Mouse (Mus musculus): Measurements from ENCODE around the gene R3hdm1.
"Not testable (repeated sequence)": the region's sequence is repeated elsewhere in the genome, so short reads cannot be mapped to it uniquely, and the experiment has no call there.

R3hdm1 gene

DNA sequence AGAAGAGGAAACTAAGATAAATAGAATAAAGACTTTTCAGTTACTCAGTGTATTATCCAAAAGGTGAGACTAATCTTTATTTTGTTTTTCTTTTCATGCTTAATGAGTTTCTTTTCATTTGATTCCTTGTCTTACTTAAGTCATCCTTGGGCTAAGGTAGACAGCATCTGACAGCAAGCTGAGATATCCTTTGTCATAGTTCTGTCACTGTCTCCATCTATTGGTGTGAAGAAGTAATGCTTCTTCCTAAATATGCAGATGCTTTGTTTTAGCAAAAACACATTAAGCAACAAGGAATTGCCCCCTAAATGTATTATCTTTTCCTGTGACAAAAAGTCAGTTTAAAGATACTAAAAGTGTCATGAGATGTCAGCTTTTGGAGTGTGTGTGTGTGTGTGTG lies 37.9 kb downstream of the R3hdm1 start:
- DNase-seq: peak; percentile 27

DNA sequence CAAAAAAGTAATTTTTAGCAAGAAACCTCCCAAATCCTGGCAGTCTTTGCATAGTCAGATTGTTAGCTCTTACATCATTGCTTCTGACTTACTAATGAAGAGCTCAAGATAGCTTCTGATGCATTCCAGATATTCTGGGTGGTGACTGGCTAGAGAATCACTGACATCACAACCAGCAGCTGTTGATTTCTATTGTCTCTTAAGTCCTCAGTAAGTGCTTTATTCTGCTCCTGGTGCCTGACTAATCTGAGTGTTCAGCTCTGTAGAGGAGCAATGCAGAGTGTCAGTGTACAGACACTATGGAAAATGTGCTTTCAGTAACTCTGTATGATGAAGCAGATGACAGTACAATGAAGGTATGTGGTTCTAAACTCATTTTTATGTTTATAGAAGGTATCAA lies 38.6 kb downstream of the R3hdm1 start:
- no peak for DNase-seq

DNA sequence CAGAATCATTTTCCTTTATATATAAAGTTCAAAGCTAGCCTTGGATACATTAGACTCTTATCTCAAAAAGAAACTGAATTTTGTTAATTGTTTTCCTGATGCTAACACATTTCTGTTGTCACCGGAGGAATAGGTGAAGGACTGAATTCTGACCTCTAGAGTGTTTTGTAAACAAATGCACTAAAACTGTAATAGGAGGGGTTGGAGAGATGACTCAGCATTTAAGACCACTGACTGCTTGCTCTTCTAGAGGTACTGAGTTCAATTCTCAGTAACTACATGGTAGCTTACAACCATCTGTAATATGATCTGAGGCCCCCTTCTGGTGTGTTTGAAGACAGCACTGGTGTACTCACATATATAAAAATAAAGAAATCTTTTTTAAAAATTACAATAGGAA lies 63.9 kb downstream of the R3hdm1 start:
- DNase-seq: no peak

DNA sequence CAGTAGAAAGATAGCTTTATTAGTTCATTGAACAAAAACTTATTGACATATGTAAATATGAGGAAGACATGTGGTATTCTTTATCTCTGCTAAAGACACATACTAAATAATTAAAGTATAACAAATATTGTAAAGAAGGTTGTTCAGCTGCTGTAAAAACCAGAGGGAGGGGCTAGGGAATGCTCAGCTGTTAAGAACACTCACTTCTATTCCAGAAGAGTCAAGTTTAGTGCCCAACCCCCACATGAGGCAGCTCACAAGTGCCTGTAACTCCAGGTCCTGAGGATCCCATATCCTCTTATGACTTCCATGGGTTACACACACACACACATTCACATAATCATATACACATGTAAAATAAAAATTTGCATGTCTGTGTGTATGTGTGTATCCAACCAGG lies 67.0 kb downstream of the R3hdm1 start:
- DNase-seq: no peak

DNA sequence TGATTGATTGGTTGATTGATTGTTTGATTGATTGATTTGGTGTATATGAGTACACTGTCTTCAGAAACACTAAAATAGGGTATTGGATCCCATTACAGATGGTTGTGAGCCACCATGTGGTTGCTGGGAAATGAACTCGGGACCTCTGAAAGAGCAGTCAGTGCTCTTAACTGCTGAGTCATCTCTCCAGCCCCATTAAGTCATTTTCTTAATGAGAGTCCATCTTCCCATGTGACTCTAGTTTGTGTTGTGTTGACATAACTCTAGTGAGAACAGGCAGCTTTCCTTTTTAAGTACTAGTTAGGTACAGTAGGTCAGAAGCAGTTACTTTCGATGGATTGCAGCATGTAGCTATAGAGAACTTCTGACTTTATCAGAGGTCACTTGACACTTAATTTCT lies 88.3 kb downstream of the R3hdm1 start:
- DNase-seq: peak; percentile 7

DNA sequence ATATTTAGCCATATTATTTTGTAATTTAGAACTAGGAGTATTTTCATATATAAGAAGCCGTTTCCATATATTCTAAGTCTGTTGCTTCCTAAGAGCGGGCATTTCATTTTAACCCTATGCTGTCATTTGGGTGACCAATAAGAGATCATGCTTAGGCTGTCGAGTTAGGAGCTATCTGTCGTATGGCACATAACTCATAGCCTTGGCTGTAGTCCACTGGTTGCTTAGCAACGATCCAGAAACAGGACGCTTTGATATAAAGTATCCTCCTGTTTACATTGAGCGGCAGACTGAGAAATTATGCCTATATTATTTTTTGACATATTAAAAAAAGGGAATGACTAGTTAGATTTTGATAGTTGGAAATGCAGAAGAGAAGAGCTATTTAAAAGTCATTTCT lies 89.3 kb downstream of the R3hdm1 start:
- DNase-seq: no peak

DNA sequence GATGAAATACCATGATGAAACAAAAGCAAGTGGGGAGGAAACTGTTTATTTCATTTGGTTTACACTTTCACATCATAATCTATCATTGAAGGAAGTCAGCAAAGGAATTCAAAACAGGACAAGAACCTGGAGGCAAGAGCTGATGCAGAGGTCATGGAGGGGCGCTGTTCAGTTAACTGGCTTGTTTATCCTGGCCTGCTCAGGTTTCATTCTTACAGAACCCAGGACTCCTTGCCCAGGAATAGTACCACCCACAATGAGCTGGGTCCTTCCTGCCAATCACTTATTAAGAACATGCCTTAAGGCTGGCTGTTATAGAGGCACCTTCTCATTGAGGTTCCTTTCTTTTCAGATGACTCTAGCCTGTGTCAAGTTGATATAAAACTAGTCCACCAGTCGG lies 90.9 kb downstream of the R3hdm1 start:
- no peak for DNase-seq

DNA sequence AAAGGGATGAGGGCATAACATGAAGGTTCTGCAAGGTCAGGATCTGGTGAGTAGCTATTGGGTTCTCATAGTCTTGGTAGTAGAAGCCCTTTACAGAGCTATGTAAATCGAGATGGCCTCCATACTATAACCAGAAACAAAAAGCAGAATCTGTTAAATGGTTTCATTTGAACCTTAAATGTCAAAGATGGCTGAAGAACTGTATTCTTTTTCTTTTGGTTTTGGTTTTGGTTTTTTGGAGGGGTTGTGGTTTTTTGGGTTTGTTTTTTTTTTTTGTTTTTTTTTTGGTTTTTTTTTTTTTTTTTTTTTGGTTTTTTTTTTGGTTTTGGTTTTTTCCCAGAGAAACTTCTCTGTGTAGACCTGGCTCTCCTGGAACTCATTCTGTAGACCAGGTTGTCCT lies 94.3 kb downstream of the R3hdm1 start:
- no peak for DNase-seq

DNA sequence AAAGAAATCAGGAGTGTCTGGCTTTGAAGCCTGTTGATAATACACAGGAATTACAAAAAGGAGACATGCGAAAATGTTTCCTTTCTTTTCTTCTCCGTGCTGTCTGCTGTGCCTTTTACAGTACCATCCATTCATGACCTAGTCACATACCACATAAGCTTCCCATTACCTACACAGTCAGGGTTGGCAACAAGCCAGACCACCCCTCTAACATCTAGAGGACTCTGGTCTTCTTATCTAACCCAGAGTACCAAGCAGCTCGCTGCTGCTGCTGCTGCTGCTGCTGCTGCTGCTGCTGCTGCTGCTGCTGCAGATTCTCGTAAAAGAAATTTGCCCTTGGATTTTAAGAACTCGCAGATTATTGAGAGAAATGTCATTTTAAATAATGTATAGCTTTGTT lies 110.2 kb downstream of the R3hdm1 start:
- DNase-seq: no peak

DNA sequence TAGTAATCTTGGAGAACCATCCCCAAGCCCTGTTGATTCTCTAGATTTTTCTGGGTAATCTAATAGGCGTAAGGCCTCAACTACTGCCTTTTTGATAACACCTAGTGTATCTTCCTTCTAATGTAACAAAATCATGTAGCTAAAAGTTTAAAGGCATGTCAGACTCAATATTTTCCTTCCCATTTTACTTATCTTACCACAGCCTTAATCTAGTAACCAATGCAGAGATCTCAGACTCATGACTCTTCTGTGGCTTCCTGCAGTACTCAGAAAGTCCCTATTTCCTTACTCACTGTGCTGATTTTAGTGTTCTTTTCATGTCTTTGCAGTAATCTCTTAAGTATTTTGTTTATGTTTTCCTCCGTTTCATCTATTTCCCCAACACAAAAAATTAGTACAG lies 118.8 kb downstream of the R3hdm1 start:
- no peak for DNase-seq

DNA sequence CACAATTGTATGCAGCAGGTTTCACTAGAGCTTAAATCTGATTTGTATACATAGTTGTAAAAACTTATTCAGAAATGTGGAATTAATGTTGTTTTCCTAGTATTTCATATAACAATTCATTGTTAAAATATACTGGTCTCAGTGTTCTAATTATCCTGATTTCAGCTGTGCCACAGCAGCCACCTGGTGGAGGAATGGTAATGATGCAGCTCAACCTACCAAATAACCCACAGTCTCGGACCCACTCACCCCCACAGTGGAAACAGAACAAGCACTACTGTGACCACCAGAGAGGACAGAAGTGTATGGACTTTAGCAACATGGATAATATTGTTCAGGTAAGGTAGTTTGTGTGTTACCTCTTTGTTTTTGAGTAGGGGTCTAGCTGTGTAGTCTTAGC lies 120.2 kb downstream of the R3hdm1 start:
- DNase-seq: no peak

DNA sequence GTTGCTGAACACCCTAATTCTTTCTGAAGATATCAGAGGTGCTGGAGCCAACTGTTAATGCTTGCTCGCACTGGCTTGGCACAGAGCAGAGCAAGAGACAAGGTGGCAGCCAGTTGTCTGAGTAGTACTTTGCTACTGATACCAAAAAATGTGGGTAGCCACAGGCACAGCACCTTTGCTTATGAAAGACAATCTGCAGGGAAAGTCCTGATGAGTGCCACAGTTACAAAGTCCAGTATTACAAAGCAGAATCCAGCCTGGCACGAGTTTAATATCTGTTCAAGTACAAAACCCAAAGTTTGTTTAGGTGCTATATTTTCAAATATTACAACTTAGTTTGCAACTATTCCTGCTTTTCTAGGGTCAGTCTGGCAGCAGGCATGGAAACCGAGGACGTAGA lies 132.1 kb downstream of the R3hdm1 start:
- peak; percentile 54 for DNase-seq

DNA sequence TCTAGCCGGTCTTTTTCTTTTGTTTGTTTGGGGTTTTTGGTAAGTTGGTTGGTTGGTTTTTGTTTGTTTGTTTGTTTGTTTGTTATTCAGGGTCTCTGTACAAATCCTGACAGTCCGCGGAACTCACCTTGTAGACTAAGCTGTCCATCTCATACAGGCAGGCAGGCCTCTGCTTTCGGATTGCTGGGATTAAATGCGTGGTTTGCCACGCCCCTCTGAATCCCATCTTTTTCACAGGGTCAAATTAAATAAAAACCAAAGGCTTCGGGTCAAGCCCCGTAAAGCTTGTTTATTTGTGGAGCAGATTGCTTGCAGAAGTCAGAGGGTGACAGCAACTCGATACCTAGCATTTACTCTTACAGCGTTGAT lies 140.5 kb downstream of the R3hdm1 start, which contains the start of gene Ubxn4:
Gene Ubxn4 (plus strand): TSS at position 338 of the 369 bp plus-strand sequence.
- DNase-seq: no peak

DNA sequence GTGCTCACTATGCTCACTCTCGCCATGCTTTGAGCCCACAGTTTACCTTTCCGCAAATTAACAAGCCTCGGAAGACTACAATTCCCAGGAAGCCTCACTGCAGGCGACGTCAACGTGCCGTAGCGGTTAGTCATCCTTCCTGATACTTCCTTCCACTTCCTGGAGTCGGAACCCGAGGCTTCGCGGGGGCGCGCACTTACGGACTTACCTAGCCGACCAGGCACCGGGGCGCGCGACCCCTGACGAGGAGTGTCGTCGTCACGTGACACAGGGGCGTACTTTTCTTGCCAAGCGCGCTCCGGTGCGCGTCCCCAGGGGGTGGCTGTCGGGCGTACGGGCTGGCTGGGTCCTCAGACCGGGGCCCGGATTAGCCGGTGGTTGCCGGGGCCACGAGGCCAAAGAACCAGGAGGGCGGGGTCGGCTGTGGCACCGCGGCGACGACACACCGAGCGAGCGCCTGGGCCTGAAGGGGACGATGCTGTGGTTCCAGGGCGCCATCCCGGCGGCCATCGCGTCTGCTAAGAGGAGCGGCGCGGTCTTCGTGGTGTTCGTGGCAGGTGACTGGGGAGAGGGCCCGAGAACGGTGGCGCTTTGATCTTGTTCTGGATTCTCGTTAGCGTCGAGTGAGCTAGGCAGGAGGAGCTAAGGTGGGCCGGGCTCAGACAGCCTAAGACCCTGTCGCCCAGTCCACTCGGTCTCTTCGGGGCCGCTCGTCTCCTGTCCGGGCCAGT lies 141.1 kb downstream of the R3hdm1 start:
- DNase-seq: peak; percentile 98

DNA sequence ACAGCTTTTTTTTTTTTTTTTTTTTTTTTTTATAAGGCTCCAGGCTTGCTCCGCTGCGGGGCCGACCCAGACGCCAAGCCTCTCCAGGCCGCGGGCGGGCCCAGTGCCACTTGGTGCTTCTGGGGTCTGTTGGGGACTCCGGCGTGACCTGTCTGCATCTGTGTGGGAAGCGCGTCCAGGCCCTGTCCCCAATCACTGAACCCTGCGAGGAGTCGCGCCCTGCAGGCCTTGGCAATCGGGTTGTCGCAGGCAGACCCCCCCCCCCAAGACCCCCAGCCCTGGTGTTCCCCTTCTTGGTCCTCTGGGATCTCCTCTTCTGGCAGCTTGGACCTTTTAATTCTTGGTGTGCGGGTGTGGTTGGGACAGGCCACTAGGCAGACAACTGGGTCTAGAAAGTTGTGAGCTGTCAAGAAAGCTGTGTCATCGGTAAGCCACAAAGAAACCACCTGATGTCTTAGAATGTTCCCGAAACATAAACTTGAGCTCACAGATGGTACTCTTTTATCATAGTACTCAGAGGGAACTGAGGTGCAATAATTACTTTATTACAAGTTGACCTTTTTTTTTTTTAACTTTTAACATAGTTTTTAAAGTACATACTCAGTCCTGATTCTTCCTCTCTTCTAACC lies 141.7 kb downstream of the R3hdm1 start:
- DNase-seq: no peak

DNA sequence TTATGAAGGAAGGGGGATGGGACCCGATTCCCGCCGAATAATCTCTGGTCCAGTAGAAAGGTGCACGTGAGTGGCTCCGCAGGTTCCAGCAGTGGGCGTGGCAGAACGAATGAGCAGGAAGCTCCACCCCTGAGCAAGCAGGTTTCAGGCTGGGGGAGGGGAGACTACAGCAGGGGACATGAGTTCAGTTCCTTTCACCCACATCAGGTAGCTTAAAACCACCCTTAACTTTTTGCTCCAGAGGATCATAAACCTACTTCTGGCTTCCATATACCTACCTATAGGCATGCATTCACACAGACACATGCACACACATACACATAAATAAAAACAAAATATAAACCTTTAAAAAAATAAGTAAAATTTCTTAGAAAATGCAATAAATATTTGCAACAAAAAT lies 164.0 kb downstream of the R3hdm1 start:
- DNase-seq: not testable (repeated sequence)

DNA sequence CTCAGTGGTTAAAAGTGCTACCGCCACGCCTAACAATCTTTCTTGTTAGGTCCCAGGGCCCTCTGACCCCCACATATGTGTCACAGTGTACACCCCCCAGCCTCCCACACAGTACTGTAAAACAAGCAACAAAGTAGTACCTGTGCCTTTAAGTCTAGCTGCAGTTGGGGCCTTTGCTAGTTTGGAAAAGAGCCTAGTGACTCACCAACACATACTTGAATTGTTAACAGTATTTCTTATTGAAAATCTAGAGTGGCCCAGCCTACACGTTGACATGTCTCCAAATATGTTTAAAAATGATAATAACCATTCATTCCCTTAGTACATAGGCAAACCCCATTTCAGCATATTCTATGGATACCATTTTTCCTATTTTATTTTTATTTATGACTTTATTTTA lies 167.6 kb downstream of the R3hdm1 start:
- DNase-seq: no peak

DNA sequence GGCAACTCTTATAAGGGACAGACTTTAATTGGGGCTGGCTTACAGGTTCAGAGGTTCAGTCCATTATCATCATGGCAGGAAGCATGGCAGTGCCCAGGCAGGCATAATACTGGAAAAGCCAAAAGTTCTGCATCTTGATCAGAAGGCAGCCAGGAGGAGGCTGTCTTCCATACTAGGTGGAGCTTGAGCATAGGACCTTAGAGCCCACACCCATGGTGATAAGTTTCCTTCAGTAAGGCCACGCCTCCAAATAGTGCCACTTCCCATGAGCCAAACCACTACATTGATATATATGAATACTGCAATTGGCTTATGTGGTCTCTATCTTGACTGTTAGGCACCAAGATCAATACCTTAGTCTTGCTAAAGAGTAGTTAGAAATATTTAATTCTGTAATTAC lies 172.8 kb downstream of the R3hdm1 start:
- DNase-seq: no peak

DNA sequence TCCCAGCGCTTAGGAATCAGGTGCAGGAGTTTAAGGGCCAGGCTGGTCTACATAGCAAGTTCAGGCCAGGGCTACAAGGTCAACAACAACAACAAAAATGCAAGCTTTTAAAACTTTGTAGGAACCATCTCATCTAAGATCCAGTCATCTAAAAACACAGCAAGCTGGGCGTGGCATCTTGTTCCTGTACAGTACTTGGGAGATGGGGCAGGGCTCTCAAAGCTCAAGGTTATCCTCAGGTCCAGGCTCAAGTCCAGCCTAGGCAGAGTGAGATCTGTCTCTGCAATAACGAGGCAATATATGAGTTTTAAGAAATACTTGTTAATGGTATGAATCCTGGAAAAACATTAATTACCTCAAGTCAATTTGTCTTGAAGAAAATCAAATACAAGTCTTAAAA lies 175.5 kb downstream of the R3hdm1 start:
- DNase-seq: no peak

DNA sequence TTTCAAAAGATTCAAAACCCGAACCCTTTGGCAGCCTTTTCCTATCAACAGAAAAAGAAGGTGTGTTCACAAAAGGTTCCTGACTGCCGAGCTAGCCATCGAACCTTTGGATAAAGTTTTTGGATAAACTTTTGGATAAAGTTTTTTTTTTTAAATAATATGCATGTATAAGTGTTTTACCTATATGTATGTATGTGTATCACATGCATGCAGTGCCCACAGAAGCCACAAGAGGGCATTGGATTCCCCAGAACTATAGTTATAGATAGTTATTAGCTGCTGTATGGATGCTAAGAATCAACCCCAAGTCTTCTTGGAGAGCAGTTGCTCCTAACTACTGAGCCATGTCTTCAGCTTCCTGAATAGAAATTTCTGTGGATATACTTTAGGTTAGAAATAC lies 178.7 kb downstream of the R3hdm1 start:
- no peak for DNase-seq

DNA sequence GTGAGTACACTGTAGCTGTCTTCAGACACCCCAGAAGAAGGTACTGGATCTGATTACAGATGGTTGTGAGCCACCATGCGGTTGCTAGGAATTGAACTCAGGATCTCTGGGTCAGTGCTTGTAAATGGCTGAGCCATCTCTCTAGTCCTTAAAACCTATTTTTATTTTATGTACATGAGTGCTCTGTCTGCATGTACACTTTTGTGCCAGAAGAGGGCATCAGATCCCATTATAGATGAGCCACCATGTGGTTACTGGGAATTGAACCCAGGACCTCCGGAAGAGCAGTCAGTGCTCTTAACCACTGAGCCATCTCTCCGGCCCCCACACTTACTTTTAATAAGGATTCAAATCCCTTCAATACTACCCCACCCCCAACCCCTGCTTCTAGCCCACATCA lies 179.8 kb downstream of the R3hdm1 start:
- no peak for DNase-seq

DNA sequence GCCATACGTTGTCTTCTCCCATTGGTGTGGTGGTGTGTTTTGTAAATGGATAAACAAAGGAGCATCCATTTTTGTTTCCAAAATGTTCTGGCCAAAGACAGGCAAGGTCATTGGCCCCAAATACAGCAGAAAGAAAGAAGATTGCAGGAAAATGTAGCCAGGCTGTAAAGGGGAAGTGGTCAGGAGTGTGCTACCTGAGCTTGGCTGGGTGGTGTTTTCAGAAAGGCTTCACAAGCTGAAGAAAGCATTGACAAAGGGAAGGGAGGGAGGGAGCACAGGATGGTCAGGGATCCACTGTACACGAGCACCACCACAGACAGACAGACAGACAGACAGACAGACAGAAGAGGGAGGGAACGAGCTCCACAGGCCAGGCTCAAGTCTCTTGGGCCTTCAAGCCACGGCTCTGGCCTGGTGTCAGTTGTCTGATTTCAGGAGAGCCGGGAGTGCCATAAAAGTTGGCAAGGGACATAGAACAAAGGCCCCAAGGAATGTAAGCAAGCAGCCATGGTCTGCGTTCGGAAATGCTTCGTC lies 181.1 kb downstream of the R3hdm1 start:
- DNase-seq: no peak

DNA sequence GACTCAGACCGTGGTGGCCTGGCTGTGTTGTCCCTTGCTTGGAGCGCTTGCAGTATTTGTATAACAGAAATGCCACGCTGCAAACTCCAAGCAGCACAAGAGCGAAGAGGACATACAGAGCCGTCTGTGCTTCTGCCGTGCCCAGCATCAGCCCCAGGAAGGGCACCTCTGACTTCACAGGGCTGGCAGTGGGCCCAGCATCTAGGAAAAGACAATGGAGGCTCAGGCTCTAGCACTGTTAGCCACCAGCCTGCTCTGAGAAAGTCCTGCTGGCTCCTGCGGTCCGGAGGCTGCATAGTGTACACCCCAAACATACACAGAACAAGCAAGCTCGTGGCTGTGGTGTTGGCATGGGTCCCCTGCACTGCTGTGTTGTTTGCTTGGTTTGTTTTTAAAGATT lies 182.0 kb downstream of the R3hdm1 start:
- no peak for DNase-seq

All from kidney, adult 9 months (tissue).